In genomic region chr1:131138191-131139016, GRCm38 (mm10) we compare ENCODE assay signal across 8 mouse cellular contexts. TPM values are rescaled to one million over a fixed set of nuclear protein-coding genes. Genes with fewer than 3 reads are reported as not detected.
DNase-seq lines count a peak whose midpoint lies in the region; ATAC-seq and TF ChIP-seq lines count a peak whose summit lies in the region.

Gene Dyrk3, minus strand, starts transcription at chr1:131138340.

- peak within 1 kb of the TSS; percentile 93 for H3K9ac ChIP-seq in ES-E14 (ENCODE audit: insufficient read depth, low read depth, low read length, poor library complexity, severe bottlenecking)
- H3K9ac ChIP-seq in forebrain, embryonic 15.5 days (replicated peaks) = peak within 1 kb of the TSS; percentile 81
- peak within 1 kb of the TSS; percentile 74 for H3K9ac ChIP-seq in lung, embryonic 16.5 days (ENCODE audit: low read length)

- 5% methylated on average over 49 of the region's 49 CpGs for WGBS in forebrain, embryonic 15.5 days
- WGBS in lung, embryonic 16.5 days = 2% methylated on average over 49 of the region's 49 CpGs

- H3K4me2 ChIP-seq in forebrain, embryonic 15.5 days (replicated peaks) = peak within 1 kb of the TSS; percentile 82
- H3K4me2 ChIP-seq in lung, embryonic 16.5 days (ENCODE audit: low read depth, low read length) = peak within 1 kb of the TSS; percentile 97

- H3K4me1 ChIP-seq in ES-E14 (ENCODE audit: control insufficient read depth in 2 of 2, insufficient read depth in 2 of 2, low read length in 2 of 2, poor library complexity in 1 of 2) = peaks cover 1 to 4% of the 10 kb centered on the region in 2 experiments; a peak in 1 of 4 replicates
- H3K4me1 ChIP-seq in forebrain, embryonic 15.5 days = peaks cover 45% of the 10 kb centered on the region
- peaks cover 2% of the 10 kb centered on the region; the same call in 1 of the 2 replicates for H3K4me1 ChIP-seq in lung, embryonic 16.5 days (replicated peaks; ENCODE audit: control insufficient read depth, insufficient read depth, low read length)

- peak; percentile 98 for ATAC-seq in forebrain, embryonic 15.5 days (replicated peaks)
- peak; percentile 98 for ATAC-seq in lung, embryonic 16.5 days (ENCODE audit: low read depth)

- peak within 1 kb of the TSS; percentile 93 for H3K27ac ChIP-seq in ES-E14 (ENCODE audit: insufficient read depth, low read depth, low read length, poor library complexity, severe bottlenecking)
- H3K27ac ChIP-seq in forebrain, embryonic 15.5 days (replicated peaks) = peak within 1 kb of the TSS; percentile 92
- peak within 1 kb of the TSS; percentile 92 for H3K27ac ChIP-seq in lung, embryonic 16.5 days (ENCODE audit: low read length)

- peak; percentile 89 for DNase-seq in ES-E14 (ENCODE audit: low read depth, low spot score)
- DNase-seq in cerebellum, adult 11 months = peak; percentile 83
- peak; percentile 91 to 94 for DNase-seq in heart, postnatal 36 days
- DNase-seq in layer of hippocampus, adult 8-10 months (ENCODE audit: low spot score in 2 of 2) = peak; percentile 77 to 88
- DNase-seq in ovary, postnatal 10 days (ENCODE audit: low spot score) = peak; percentile 82
- DNase-seq in thymus, postnatal 10 days (ENCODE audit: low spot score in 2 of 2) = peak; percentile 76 to 86

- no peaks in the 10 kb centered on the region for H3K9me3 ChIP-seq in ES-E14 (ENCODE audit: control insufficient read depth, insufficient read depth, low read depth, low read length)
- H3K9me3 ChIP-seq in forebrain, embryonic 15.5 days = no peaks in the 10 kb centered on the region
- no peaks in the 10 kb centered on the region for H3K9me3 ChIP-seq in lung, embryonic 16.5 days (ENCODE audit: control insufficient read depth, low read length)

- H3K4me3 ChIP-seq in ES-E14 (ENCODE audit: insufficient read depth in 1 of 2, low read depth in 1 of 2, low read length in 2 of 2, poor library complexity in 1 of 2, severe bottlenecking in 1 of 2) = peak within 1 kb of the TSS; percentile 70 to 93
- H3K4me3 ChIP-seq in forebrain, embryonic 15.5 days = peak within 1 kb of the TSS; percentile 82
- peak within 1 kb of the TSS; percentile 72 for H3K4me3 ChIP-seq in lung, embryonic 16.5 days (ENCODE audit: low read length)

- in situ Hi-C loops in ES-E14 (cut with MboI; ENCODE audit: low sequenced_read_pairs in 2 of 2, unreplicated experiment in 2 of 2) = no loop called here

- no peaks in the 10 kb centered on the region for H3K27me3 ChIP-seq in forebrain, embryonic 15.5 days
- no peaks in the 10 kb centered on the region for H3K27me3 ChIP-seq in lung, embryonic 16.5 days (ENCODE audit: control insufficient read depth, insufficient read depth, low read depth, low read length)

- intact Hi-C loops in heart, postnatal 36 days (cut with DNase I) = loop anchor here (5.0 kb wide), 1 partner anchor 151 kb away; no protein-coding TSS in a partner anchor

- peaks cover 12% of the 10 kb centered on the region; the same call in 1 of the 2 replicates for H3K36me3 ChIP-seq in ES-E14 (ENCODE audit: control insufficient read depth, insufficient read depth, low read length, poor library complexity, severe bottlenecking)
- H3K36me3 ChIP-seq in forebrain, embryonic 15.5 days = no peaks in the 10 kb centered on the region
- no peaks in the 10 kb centered on the region for H3K36me3 ChIP-seq in lung, embryonic 16.5 days (ENCODE audit: control insufficient read depth, insufficient read depth, low read length)

TF ChIP-seq in ES-E14, 5 proteins besides CTCF, POLR2A, EP300 and RAD21:
- TF ChIP-seq MAFK (IDR thresholded peaks at IDR 0.05; ENCODE audit: insufficient read depth, low read depth, low read length) (no peak), HCFC1 (IDR thresholded peaks at IDR 0.05; ENCODE audit: borderline replicate concordance, insufficient read depth, low read length) (0 out of 2 replicates have a peak, but pooled peaks have one; percentile 35)

RNA-seq across cellular contexts. Expression of gene Dyrk3, which starts in this region (rescaled TPM):
- 18.6 and 22.1 TPM in 2 replicates for total RNA-seq in ES-E14 (2012; rRNA removed)
- 17.9 and 20.8 TPM in 2 replicates for polyA plus RNA-seq in forebrain, embryonic 15.5 days (2015; fragmentation: Nextera tagmentation; extraction: Ambion mirVana)
- under 1 TPM; 0.14 to 0.33 TPM for total RNA-seq in heart, postnatal 36 days (2021)
- total RNA-seq in layer of hippocampus, adult 8-10 months (2022) = 10 to 100 TPM; 13.5 to 17.6 (median 14.6) TPM
- 4.4 and 4.5 TPM in 2 replicates for polyA plus RNA-seq in lung, embryonic 16.5 days (2015; fragmentation: Nextera tagmentation; extraction: Ambion mirVana)

Comparison
In these comparisons a context has a peak if more than half of its experiments do, and no peak if none do; other contexts are left out.
1. Peak in every context shown above with its lines: DNase-seq, ATAC-seq, H3K4me3 ChIP-seq and H3K27ac ChIP-seq.
2. RNA of gene Dyrk3 (total RNA-seq): 18.6 to 22.1 TPM in ES-E14 and 13.5 to 17.6 TPM in layer of hippocampus, adult 8-10 months; 0.14 to 0.33 TPM in heart, postnatal 36 days; every median in the first group is over 10 times any median in the second.
3. Peak in DNase-seq in heart, postnatal 36 days; RNA of the gene not detected or under 1 TPM.